Mouse (Mus musculus) erythroblast, embryonic 14.5 days (primary cell): ENCODE data around the gene Gm13889. TPM values are rescaled to one million over a fixed set of nuclear protein-coding genes. Genes with fewer than 3 reads are reported as not detected.

Source experiments
- H3K27me3 ChIP-seq: 2 replicates; pipeline ENCODE4 v1.6.1; 2012; ENCODE audit warnings: inconsistent platforms; ENCODE audit not compliant: control insufficient read depth
- H3K36me3 ChIP-seq: 2 replicates; pipeline ENCODE4 v1.6.1; 2012; ENCODE audit warnings: mild to moderate bottlenecking, inconsistent platforms; ENCODE audit not compliant: control insufficient read depth
- H3K4me1 ChIP-seq: 2 replicates; pipeline ENCODE4 v1.6.1; 2012; ENCODE audit warnings: inconsistent platforms; ENCODE audit not compliant: control insufficient read depth
- H3K4me3 ChIP-seq: replicated peaks from 2 replicates; pipeline ENCODE3; 2012; ENCODE audit warnings: moderate library complexity, mild to moderate bottlenecking, inconsistent platforms
- H3K9me3 ChIP-seq: 2 replicates; pipeline ENCODE4 v1.6.1; 2012; ENCODE audit warnings: low read length, inconsistent platforms, mixed read lengths; ENCODE audit not compliant: control insufficient read depth
- GATA1 ChIP-seq: IDR thresholded peaks from 2 replicates; pipeline ENCODE4 v1.6.1; 2012; ENCODE audit warnings: low read length, inconsistent platforms, mixed read lengths
- TAL1 ChIP-seq: IDR thresholded peaks from 3 replicates; pipeline ENCODE4 v1.6.1; 2012; ENCODE audit warnings: low read length, inconsistent platforms, mixed read lengths
- polyA plus RNA-seq: library from polyadenylated mRNA; stranded (reverse); fragments of >175 nt; gene quantifications from 2 replicates; pipeline ENCODE4 v1.2.3, GENCODE M21; 2012

Gm13889 gene
- polyA plus RNA-seq, 1 experiment = 0.08 TPM

GRCm38 (mm10) chr2:93982457-93983235 lies 25.6 kb upstream of the Gm13889 start:
- Histone ChIP-seq H3K4me1 (no peaks in the 10 kb centered on the region), H3K4me3 (no peak overlapping the region), H3K9me3 (no peaks in the 10 kb centered on the region), H3K36me3 (peaks cover 78% of the 10 kb centered on the region), H3K27me3 (0 out of 2 replicates have a peak, but pooled peaks cover 1% of the 10 kb centered on the region)
- no peak for TF ChIP-seq GATA1
- no peak for TF ChIP-seq TAL1

- Histone ChIP-seq H3K4me3 (no peak overlapping the region), H3K9me3 (no peaks in the 10 kb centered on the region), H3K4me1 (peaks cover 6% of the 10 kb centered on the region), H3K27me3 (peaks cover 20% of the 10 kb centered on the region), H3K36me3 (peaks cover 50% of the 10 kb centered on the region)
- no peak for TF ChIP-seq GATA1
- no peak for TF ChIP-seq TAL1
These were observed 22.5 kb upstream of the Gm13889 start for GRCm38 (mm10) chr2:93979249-93980120.

- TF ChIP-seq TAL1 (no peak), GATA1 (no peak)
- Histone ChIP-seq H3K4me1 (peaks cover 6% of the 10 kb centered on the region), H3K36me3 (peaks cover 24% of the 10 kb centered on the region), H3K4me3 (no peak overlapping the region), H3K9me3 (no peaks in the 10 kb centered on the region), H3K27me3 (peaks cover 20% of the 10 kb centered on the region)
These were observed 19.6 kb upstream of the Gm13889 start for GRCm38 (mm10) chr2:93976436-93977252.

DNA sequence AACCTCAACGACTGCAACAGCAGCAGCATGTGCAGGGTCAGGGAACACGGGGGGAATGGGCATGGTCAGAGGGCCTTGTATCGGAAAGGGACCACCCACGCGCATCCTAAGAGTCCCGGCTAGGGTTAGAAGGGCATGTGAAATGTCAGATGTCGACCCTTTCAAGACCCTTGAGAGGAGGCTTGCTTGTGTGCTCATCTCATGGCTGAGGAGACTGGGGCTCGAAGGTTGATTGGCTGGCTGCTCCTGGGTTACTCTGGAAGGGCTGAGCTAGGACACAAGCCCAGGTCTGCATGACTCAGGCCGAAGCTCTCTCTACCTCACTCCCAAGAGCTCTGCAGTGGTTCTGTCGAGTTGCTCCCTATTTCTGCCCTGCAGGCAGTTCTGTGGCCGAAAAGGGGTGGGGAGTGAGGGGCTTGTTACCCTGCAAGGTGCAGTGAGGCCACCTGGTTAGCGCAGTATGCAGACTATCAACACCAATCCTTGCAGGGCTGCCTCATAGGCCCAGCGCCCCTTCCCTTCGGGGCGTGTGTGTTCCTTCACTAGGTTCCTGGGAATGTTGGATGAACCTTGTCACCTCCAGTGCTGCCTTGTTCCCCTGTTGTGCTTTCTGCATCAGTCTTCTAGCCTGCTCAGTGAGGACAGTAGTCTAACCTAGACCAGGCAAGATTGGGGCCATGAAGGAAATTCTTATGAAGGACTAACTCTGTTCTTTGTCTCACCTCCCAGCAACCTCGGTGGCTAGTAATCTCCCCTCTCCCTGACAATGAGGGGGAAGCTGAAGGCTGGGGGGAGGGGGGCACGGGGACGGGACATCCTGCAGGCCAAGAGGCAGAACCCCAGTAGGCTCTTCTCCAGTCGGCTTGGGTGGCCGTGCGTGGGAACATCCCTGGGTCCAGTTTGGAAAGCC lies 18.8 kb upstream of the Gm13889 start:
- H3K4me3 ChIP-seq = no peak overlapping the region

DNA sequence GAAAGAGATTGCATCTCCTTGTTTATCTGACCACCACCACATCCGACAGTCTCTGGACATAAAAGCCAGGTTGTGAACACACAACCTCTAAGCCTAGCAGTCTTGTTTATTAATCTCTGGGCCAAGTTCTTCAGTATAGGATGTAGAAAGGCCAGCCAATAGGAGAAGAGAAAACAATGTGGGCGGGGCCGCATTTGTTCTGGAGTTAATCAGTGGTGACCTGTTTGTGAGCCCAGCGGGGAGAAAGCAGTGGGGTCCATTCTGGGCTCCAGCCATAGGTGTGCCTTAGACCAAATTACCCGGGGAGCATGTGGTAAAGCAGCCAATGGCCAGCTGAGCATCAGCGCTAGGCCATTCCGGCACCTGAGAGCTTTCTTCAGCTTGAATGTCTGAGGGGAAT lies 18.0 kb upstream of the Gm13889 start:
- H3K36me3 ChIP-seq = peaks cover 8% of the 10 kb centered on the region
- H3K4me3 ChIP-seq = no peak overlapping the region
- no peaks in the 10 kb centered on the region for H3K9me3 ChIP-seq
- H3K27me3 ChIP-seq = peaks cover 20% of the 10 kb centered on the region
- no peak for TF ChIP-seq GATA1
- no peak for TF ChIP-seq TAL1
- peaks cover 6% of the 10 kb centered on the region for H3K4me1 ChIP-seq

More for the DNA sequence above, 18.8 kb upstream of the Gm13889 start:
- H3K9me3 ChIP-seq = no peaks in the 10 kb centered on the region
- H3K4me1 ChIP-seq = peaks cover 6% of the 10 kb centered on the region
- H3K27me3 ChIP-seq = peaks cover 20% of the 10 kb centered on the region
- H3K36me3 ChIP-seq = peaks cover 15% of the 10 kb centered on the region
- TF ChIP-seq GATA1 = no peak
- TF ChIP-seq TAL1 = no peak

DNA sequence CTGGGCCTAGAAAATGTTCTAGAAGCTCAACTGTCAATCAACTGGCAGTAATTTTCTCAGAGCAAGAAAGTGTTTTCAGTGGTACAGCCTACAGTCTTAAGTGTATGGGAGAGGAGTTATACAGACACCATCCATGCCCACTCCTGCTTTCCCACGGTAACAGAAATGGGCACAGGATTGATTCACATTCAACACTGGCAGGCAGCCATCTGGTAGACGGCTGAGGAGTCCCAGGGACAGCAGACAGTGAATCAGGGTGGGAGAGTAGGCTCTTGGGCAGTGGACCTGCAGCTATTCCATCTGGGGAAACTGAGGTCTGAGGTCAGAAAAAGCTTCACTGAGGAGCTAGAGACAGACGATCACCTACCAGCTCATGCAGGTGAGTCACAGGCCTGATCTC lies 14.6 kb upstream of the Gm13889 start:
- H3K9me3 ChIP-seq = no peaks in the 10 kb centered on the region
- H3K36me3 ChIP-seq = no peaks in the 10 kb centered on the region
- peaks cover 12% of the 10 kb centered on the region for H3K27me3 ChIP-seq
- H3K4me1 ChIP-seq = peaks cover 6% of the 10 kb centered on the region
- no peak overlapping the region for H3K4me3 ChIP-seq
- no peak for TF ChIP-seq GATA1
- TF ChIP-seq TAL1 = no peak

DNA sequence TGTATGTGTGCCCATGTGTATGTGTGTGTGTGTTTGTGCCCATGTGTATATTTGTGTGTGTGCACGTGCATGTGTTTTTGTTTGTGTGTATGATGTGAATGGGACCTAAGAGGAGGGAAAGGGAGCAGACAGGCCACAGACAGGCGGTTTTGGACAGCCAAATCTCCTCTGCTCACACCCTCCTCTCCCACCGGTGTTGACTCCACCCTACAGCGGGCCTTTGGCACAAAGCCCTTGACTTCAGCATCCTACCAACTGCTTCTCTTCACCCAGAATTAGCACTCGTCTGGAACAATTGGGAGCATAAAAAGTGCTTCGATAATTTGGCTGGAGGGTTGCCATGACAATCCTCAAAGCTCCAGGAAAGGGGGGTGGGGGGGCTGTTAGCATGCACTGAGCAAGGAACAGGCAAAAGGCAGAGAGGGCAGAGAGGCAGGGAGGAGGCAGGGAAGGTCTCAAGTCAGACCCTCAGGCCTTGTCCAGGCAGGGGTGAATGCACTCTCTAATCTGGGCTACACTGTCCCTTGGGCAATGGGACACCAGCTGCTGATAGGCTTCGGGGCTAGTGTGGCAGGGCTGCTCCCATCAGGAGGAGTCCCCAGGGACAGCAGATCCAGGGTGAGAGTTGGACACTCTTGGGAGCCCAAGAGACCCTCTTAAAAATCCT lies 7.6 kb upstream of the Gm13889 start:
- Histone ChIP-seq H3K4me3 (no peak overlapping the region), H3K4me1 (no peaks in the 10 kb centered on the region), H3K9me3 (no peaks in the 10 kb centered on the region), H3K27me3 (no peaks in the 10 kb centered on the region), H3K36me3 (no peaks in the 10 kb centered on the region)
- TF ChIP-seq GATA1 (no peak), TAL1 (no peak)

GRCm38 (mm10) chr2:93963802-93964201 lies 6.8 kb upstream of the Gm13889 start:
- Histone ChIP-seq H3K9me3 (no peaks in the 10 kb centered on the region), H3K4me1 (no peaks in the 10 kb centered on the region), H3K4me3 (no peak overlapping the region), H3K27me3 (peaks cover 1% of the 10 kb centered on the region), H3K36me3 (no peaks in the 10 kb centered on the region)
- no peak for TF ChIP-seq TAL1
- no peak for TF ChIP-seq GATA1
